Mouse (Mus musculus): ENCODE results near the gene Ubald1. TPM values are rescaled to one million over a fixed set of nuclear protein-coding genes. Genes with fewer than 3 reads are reported as not detected.

Gene Ubald1
- polyA plus RNA-seq (2021) = 30.2 TPM

- POLR2A ChIA-PET = interaction anchor here (0.6 to 1.9 kb wide), 12 partner anchors 10 to 258 kb away, joined by 3 to 9 read pairs (median 3); no protein-coding TSS in a partner anchor
- no peaks in the 10 kb centered on the region for H3K27me3 ChIP-seq
- peak; percentile 73 for ATAC-seq
- CTCF ChIA-PET = interaction anchor here (0.7 to 3.6 kb wide), 2 partner anchors 33 to 38 kb away, joined by 3 to 18 read pairs; no protein-coding TSS in a partner anchor
- in situ Hi-C loops (cut with MboI; ENCODE audit: low pct_unique_long_range_greater_than_20kb) = no loop called here
- TF ChIP-seq CTCF (IDR thresholded peaks at IDR 0.05) = no peak
- peak; percentile 93 for DNase-seq (ENCODE audit: low read depth, low spot score)
Measured at GRCm38 (mm10) chr16:4880136-4880825, at the start of gene Ubald1. TSS of gene Ubald1 (minus strand) at chr16:4880315.

- ATAC-seq = no peak
- TF ChIP-seq CTCF (IDR thresholded peaks at IDR 0.05) = no peak
- ChIA-PET POLR2A (interaction anchor here (0.6 kb wide), 1 partner anchor 95 kb away, joined by 3 read pairs; no protein-coding TSS in a partner anchor), CTCF (interaction anchor here (3.4 kb wide), 1 partner anchor 15 kb away, joined by 15 read pairs; no protein-coding TSS in a partner anchor)
- in situ Hi-C loops (cut with MboI; ENCODE audit: low pct_unique_long_range_greater_than_20kb) = no loop called here
- no peaks in the 10 kb centered on the region for H3K27me3 ChIP-seq
- no peak for DNase-seq (ENCODE audit: low read depth, low spot score)
Measured at GRCm38 (mm10) chr16:4928474-4928873, 48.4 kb upstream of the Ubald1 start.

- POLR2A ChIA-PET = interaction anchor here (0.6 kb wide), 2 partner anchors 48 to 95 kb away, joined by 3 read pairs; partner anchors contain the start of gene Ubald1
- no peak for TF ChIP-seq CTCF (IDR thresholded peaks at IDR 0.05)
- ATAC-seq = no peak
Measured at GRCm38 (mm10) chr16:4927967-4928366, 47.9 kb upstream of the Ubald1 start.

GRCm38 (mm10) chr16:4923996-4924395 lies 43.9 kb upstream of the Ubald1 start:
- no peak for TF ChIP-seq CTCF (IDR thresholded peaks at IDR 0.05)
- ChIA-PET CTCF (interaction anchor here (1.5 kb wide), 1 partner anchor 10 kb away, joined by 6 read pairs; no protein-coding TSS in a partner anchor), POLR2A (no interaction called here)
- DNase-seq (ENCODE audit: low read depth, low spot score) = no peak
- no peaks in the 10 kb centered on the region for H3K27me3 ChIP-seq
- no peak for ATAC-seq
- in situ Hi-C loops (cut with MboI; ENCODE audit: low pct_unique_long_range_greater_than_20kb) = no loop called here

More at GRCm38 (mm10) chr16:4927967-4928366, 47.9 kb upstream of the Ubald1 start:
- CTCF ChIA-PET = interaction anchor here (3.4 kb wide), 1 partner anchor 14 kb away, joined by 15 read pairs; no protein-coding TSS in a partner anchor
- in situ Hi-C loops (cut with MboI; ENCODE audit: low pct_unique_long_range_greater_than_20kb) = no loop called here
- DNase-seq (ENCODE audit: low read depth, low spot score) = no peak
- H3K27me3 ChIP-seq = no peaks in the 10 kb centered on the region

GRCm38 (mm10) chr16:4922481-4922880 lies 42.4 kb upstream of the Ubald1 start:
- ChIA-PET POLR2A (no interaction called here), CTCF (interaction anchor here (1.8 kb wide), 1 partner anchor 9 kb away, joined by 11 read pairs; no protein-coding TSS in a partner anchor)
- TF ChIP-seq CTCF (IDR thresholded peaks at IDR 0.05) = no peak
- DNase-seq (ENCODE audit: low read depth, low spot score) = no peak
- in situ Hi-C loops (cut with MboI; ENCODE audit: low pct_unique_long_range_greater_than_20kb) = no loop called here
- no peak for ATAC-seq
- no peaks in the 10 kb centered on the region for H3K27me3 ChIP-seq

- DNase-seq (ENCODE audit: low read depth, low spot score) = no peak
- H3K27me3 ChIP-seq = no peaks in the 10 kb centered on the region
- in situ Hi-C loops (cut with MboI; ENCODE audit: low pct_unique_long_range_greater_than_20kb) = no loop called here
- no peak for ATAC-seq
- ChIA-PET POLR2A (no interaction called here), CTCF (no interaction called here)
- no peak for TF ChIP-seq CTCF (IDR thresholded peaks at IDR 0.05)
Measured at GRCm38 (mm10) chr16:4920556-4920955, 40.4 kb upstream of the Ubald1 start.

- in situ Hi-C loops (cut with MboI; ENCODE audit: low pct_unique_long_range_greater_than_20kb) = no loop called here
- TF ChIP-seq CTCF (IDR thresholded peaks at IDR 0.05) = no peak
- ATAC-seq (no peak), DNase-seq (ENCODE audit: low read depth, low spot score) (no peak)
- ChIA-PET CTCF (no interaction called here), POLR2A (no interaction called here)
- H3K27me3 ChIP-seq = no peaks in the 10 kb centered on the region
Measured at GRCm38 (mm10) chr16:4916608-4917007, 36.5 kb upstream of the Ubald1 start.

GRCm38 (mm10) chr16:4915931-4916330 lies 35.8 kb upstream of the Ubald1 start:
- ATAC-seq (no peak), DNase-seq (ENCODE audit: low read depth, low spot score) (no peak)
- ChIA-PET POLR2A (no interaction called here), CTCF (no interaction called here)
- in situ Hi-C loops (cut with MboI; ENCODE audit: low pct_unique_long_range_greater_than_20kb) = no loop called here
- no peak for TF ChIP-seq CTCF (IDR thresholded peaks at IDR 0.05)
- no peaks in the 10 kb centered on the region for H3K27me3 ChIP-seq

GRCm38 (mm10) chr16:4913783-4914735 lies 33.9 kb upstream of the Ubald1 start:
- POLR2A ChIA-PET = interaction anchor here (0.5 to 2.3 kb wide), 6 partner anchors 18 to 313 kb away, joined by 3 to 8 read pairs (median 5); partner anchors contain the start of genes Mgrn1, Smim22 and Ubald1
- no peak for TF ChIP-seq CTCF (IDR thresholded peaks at IDR 0.05)
- in situ Hi-C loops (cut with MboI; ENCODE audit: low pct_unique_long_range_greater_than_20kb) = no loop called here
- ATAC-seq (peak; percentile 41), DNase-seq (ENCODE audit: low read depth, low spot score) (peak; percentile 59)
- CTCF ChIA-PET = interaction anchor here (0.8 to 2.7 kb wide), 17 partner anchors 8 to 51 kb away, joined by 3 to 24 read pairs (median 7); partner anchors contain the start of genes Mgrn1, Nudt16l1 and Ubald1
- H3K27me3 ChIP-seq = no peaks in the 10 kb centered on the region

Data from Patski (cell line).